Mouse (Mus musculus): ENCODE results near the gene Plin2.
"Not testable (repeated sequence)": the region's sequence is repeated elsewhere in the genome, so short reads cannot be mapped to it uniquely, and the experiment has no call there.

Plin2 gene

GRCm38 (mm10) chr4:86683280-86683679 is 13.4 kb upstream of the Plin2 start:
- no peak for DNase-seq (ENCODE audit: low spot score)

GRCm38 (mm10) chr4:86681846-86682245 is 12.0 kb upstream of the Plin2 start:
- no peak for DNase-seq (ENCODE audit: low spot score)

- DNase-seq (ENCODE audit: low spot score) = no peak
These were observed 11.6 kb upstream of the Plin2 start for GRCm38 (mm10) chr4:86681421-86681820.

GRCm38 (mm10) chr4:86679686-86680085 is 9.8 kb upstream of the Plin2 start:
- no peak for DNase-seq (ENCODE audit: low spot score)

GRCm38 (mm10) chr4:86676756-86677155 is 6.9 kb upstream of the Plin2 start:
- no peak for DNase-seq (ENCODE audit: low spot score)

- not testable (repeated sequence) for DNase-seq (ENCODE audit: low spot score)
These were observed 4.9 kb upstream of the Plin2 start for GRCm38 (mm10) chr4:86674739-86675138.

GRCm38 (mm10) chr4:86674150-86674549 is 4.3 kb upstream of the Plin2 start:
- not testable (repeated sequence) for DNase-seq (ENCODE audit: low spot score)

- DNase-seq (ENCODE audit: low spot score) = no peak
These were observed 2.6 kb upstream of the Plin2 start for GRCm38 (mm10) chr4:86672450-86672849.

GRCm38 (mm10) chr4:86671803-86672202 is 1.9 kb upstream of the Plin2 start:
- DNase-seq (ENCODE audit: low spot score) = no peak

GRCm38 (mm10) chr4:86670582-86671306 is 884 bp upstream of the Plin2 start:
- no peak for DNase-seq (ENCODE audit: low spot score)

GRCm38 (mm10) chr4:86669241-86669753 is 563 bp downstream of the Plin2 start:
- DNase-seq (ENCODE audit: low spot score) = not testable (repeated sequence)

- DNase-seq (ENCODE audit: low spot score) = no peak
These were observed 1.4 kb downstream of the Plin2 start for GRCm38 (mm10) chr4:86668290-86669000.

- no peak for DNase-seq (ENCODE audit: low spot score)
These were observed 4.3 kb downstream of the Plin2 start for GRCm38 (mm10) chr4:86665596-86665995.

- DNase-seq (ENCODE audit: low spot score) = no peak
These were observed 5.9 kb downstream of the Plin2 start for GRCm38 (mm10) chr4:86663919-86664318.

GRCm38 (mm10) chr4:86657176-86657575 is 12.7 kb downstream of the Plin2 start:
- DNase-seq (ENCODE audit: low spot score) = no peak

- DNase-seq (ENCODE audit: low spot score) = not testable (repeated sequence)
These were observed 13.4 kb downstream of the Plin2 start for GRCm38 (mm10) chr4:86656410-86656809.

GRCm38 (mm10) chr4:86651686-86652384 is 18.0 kb downstream of the Plin2 start:
- DNase-seq (ENCODE audit: low spot score) = no peak

- DNase-seq (ENCODE audit: low spot score) = not testable (repeated sequence)
These were observed 21.5 kb downstream of the Plin2 start for GRCm38 (mm10) chr4:86648394-86648793.

- not testable (repeated sequence) for DNase-seq (ENCODE audit: low spot score)
These were observed 32.3 kb downstream of the Plin2 start for GRCm38 (mm10) chr4:86637561-86637960.

- not testable (repeated sequence) for DNase-seq (ENCODE audit: low spot score)
These were observed 35.0 kb downstream of the Plin2 start for GRCm38 (mm10) chr4:86634873-86635272.

- not testable (repeated sequence) for DNase-seq (ENCODE audit: low spot score)
These were observed 35.5 kb downstream of the Plin2 start for GRCm38 (mm10) chr4:86634312-86634711.

- DNase-seq (ENCODE audit: low spot score) = not testable (repeated sequence)
These were observed 37.3 kb downstream of the Plin2 start for GRCm38 (mm10) chr4:86632556-86632955.

GRCm38 (mm10) chr4:86631831-86632230 is 38.0 kb downstream of the Plin2 start:
- DNase-seq (ENCODE audit: low spot score) = no peak
